In the genomic region with DNA sequence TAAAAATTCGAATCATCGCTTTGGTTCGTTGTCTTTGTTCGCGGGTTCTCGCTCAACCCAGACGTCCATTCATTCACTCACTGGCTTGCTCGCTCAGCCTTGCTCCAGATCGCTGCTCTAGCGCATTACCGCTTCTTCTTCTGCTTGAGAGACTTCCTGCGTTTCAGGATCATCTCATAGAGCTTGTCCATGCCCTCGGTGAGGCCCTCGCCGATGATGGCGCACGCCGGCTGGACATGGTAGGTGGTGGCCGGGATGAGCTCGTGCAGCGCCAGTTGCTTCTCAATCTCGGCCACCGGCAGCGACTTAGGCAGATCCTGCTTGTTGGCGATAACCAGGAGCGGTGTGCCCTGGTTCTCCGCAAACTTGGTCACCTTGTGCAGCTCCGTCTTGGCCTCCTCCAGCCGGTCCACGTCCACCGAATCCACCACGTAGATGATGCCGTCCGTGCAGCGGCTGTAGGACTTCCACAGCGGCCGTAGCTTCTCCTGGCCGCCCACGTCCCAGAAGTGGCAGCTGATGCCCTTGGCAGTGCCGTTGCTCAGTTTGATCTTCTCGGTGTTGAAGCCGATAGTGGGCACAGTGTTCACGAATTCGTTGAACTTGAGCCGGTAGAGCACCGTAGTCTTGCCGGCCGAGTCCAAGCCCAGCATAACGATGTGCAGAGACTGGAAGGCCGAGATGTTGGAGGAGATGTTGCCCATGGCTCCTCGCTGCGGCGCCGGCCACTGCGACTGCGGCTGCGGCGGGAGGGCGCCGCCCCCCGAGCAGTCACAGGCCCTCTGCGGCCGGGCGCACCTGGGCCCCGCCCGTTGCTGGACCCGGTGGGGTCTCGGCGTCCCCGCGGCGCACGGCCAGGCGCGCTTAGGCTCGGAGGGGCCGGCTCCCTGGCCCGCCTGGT, we compare ENCODE assay signal across 8 mouse cellular contexts. TPM values are rescaled to one million over a fixed set of nuclear protein-coding genes. Genes with fewer than 3 reads are reported as not detected.
DNase-seq lines count a peak whose midpoint lies in the region; ATAC-seq and TF ChIP-seq lines count a peak whose summit lies in the region.

No protein-coding gene starts in this region.

- H3K9ac ChIP-seq in heart, embryonic 14.5 days (ENCODE audit: low read length): peak overlapping the region; percentile 91
- peak overlapping the region; percentile 85 for H3K9ac ChIP-seq in lung, postnatal 0 days (replicated peaks; ENCODE audit: low read depth)

- peak overlapping the region; percentile 74 to 89 for H3K27ac ChIP-seq in heart, embryonic 14.5 days (replicated peaks in 1 of 2; ENCODE audit: control insufficient read depth in 1 of 2, insufficient read depth in 1 of 2, low read depth in 2 of 2, low read length in 2 of 2)
- H3K27ac ChIP-seq in lung, postnatal 0 days (ENCODE audit: low read length): peak overlapping the region; percentile 92

- peaks cover 9% of the 10 kb centered on the region; the same call in 1 of the 2 replicates for H3K36me3 ChIP-seq in heart, embryonic 14.5 days (ENCODE audit: control insufficient read depth, insufficient read depth, low read length)
- no peaks in the 10 kb centered on the region for H3K36me3 ChIP-seq in lung, postnatal 0 days (ENCODE audit: insufficient read depth, low read length)

- H3K4me3 ChIP-seq in heart, embryonic 14.5 days (ENCODE audit: control insufficient read depth in 1 of 2, insufficient read depth in 1 of 2, low read depth in 1 of 2, low read length in 2 of 2): peak overlapping the region; percentile 81 to 88
- peak overlapping the region; percentile 80 for H3K4me3 ChIP-seq in lung, postnatal 0 days (ENCODE audit: low read depth, low read length)

- no peak for TF ChIP-seq CTCF in lung, postnatal 0 days (IDR thresholded peaks at IDR 0.05)

- WGBS in heart, embryonic 14.5 days: under 1% methylated on average over 77 of the region's 78 CpGs
- WGBS in lung, postnatal 0 days: 1% methylated on average over 62 of the region's 78 CpGs

- H3K9me3 ChIP-seq in heart, embryonic 14.5 days (ENCODE audit: control insufficient read depth, low read length): no peaks in the 10 kb centered on the region
- H3K9me3 ChIP-seq in lung, postnatal 0 days (ENCODE audit: low read length): no peaks in the 10 kb centered on the region

- peak overlapping the region; percentile 93 for H3K4me2 ChIP-seq in heart, embryonic 14.5 days (ENCODE audit: low read length)
- H3K4me2 ChIP-seq in lung, postnatal 0 days (replicated peaks; ENCODE audit: low read depth, low read length): peak overlapping the region; percentile 92

- DNase-seq in 3134 (ENCODE audit: extremely low read depth, insufficient read length, low spot score) (peak; percentile 73), ZHBTc4 (ENCODE audit: low read depth, low spot score) (peak; percentile 51)
- peak; percentile 70 for DNase-seq in embryo, embryonic 9.5 days (ENCODE audit: extremely low spot score)
- DNase-seq in kidney, postnatal 14 days: peak; percentile 30
- peak; percentile 62 for DNase-seq in lung, postnatal 0 days (ENCODE audit: low spot score)
- DNase-seq in ovary, postnatal 36 days (ENCODE audit: low spot score): peak; percentile 34
- DNase-seq in urinary bladder, postnatal 36 days (ENCODE audit: low spot score in 2 of 2): peak; percentile 25 to 36

- H3K27me3 ChIP-seq in heart, embryonic 14.5 days (ENCODE audit: control insufficient read depth, insufficient read depth, low read length): no peaks in the 10 kb centered on the region
- H3K27me3 ChIP-seq in lung, postnatal 0 days (replicated peaks; ENCODE audit: insufficient read depth, low read length): no peaks in the 10 kb centered on the region

- ATAC-seq in heart, embryonic 14.5 days (ENCODE audit: insufficient number of reproducible peaks, insufficient read depth, low FRiP score, low read depth): peak; percentile 52
- ATAC-seq in lung, postnatal 0 days: peak; percentile 62

- H3K4me1 ChIP-seq in heart, embryonic 14.5 days (ENCODE audit: control insufficient read depth in 2 of 2, insufficient read depth in 2 of 2, low read length in 2 of 2): peaks cover 7 to 16% of the 10 kb centered on the region in 2 experiments; a peak in 2 of 4 replicates
- H3K4me1 ChIP-seq in lung, postnatal 0 days (ENCODE audit: insufficient read depth, low read depth, low read length): no peaks in the 10 kb centered on the region; the same call in 1 of the 2 replicates

- TF ChIP-seq EP300 in lung, postnatal 0 days (IDR thresholded peaks at IDR 0.05): no peak

RNA-seq across cellular contexts. Expression of a gene that starts 0.8 kb away (rescaled TPM):
- polyA plus RNA-seq in heart, embryonic 14.5 days (2014; fragmentation: Nextera tagmentation; extraction: Ambion mirVana): 3.1 and 4.4 TPM in 2 replicates
- 24.9 and 28.1 TPM in 2 replicates for polyA plus RNA-seq in lung, postnatal 0 days (2015; fragmentation: Nextera tagmentation; extraction: Ambion mirVana)

Comparison
In these comparisons a context has a peak if more than half of its experiments do, and no peak if none do; other contexts are left out.
1. Peak in every context shown above with its lines: DNase-seq, ATAC-seq, H3K4me3 ChIP-seq and H3K27ac ChIP-seq.